8 mouse cellular contexts compared by ENCODE assay signal in genomic region chr5:90339953-90340343, GRCm38 (mm10). TPM values are rescaled to one million over a fixed set of nuclear protein-coding genes. Genes with fewer than 3 reads are reported as not detected.
DNase-seq lines count a peak whose midpoint lies in the region; ATAC-seq lines count a peak whose summit lies in the region.

No protein-coding gene starts in this region.

- intact Hi-C loops in left cerebral cortex, postnatal 25 days (cut with DNase I) = no loop called here

- H3K9me3 ChIP-seq in heart, embryonic 16.5 days (replicated peaks; ENCODE audit: control insufficient read depth, low read length) = no peaks in the 10 kb centered on the region
- no peaks in the 10 kb centered on the region for H3K9me3 ChIP-seq in heart, embryonic 10.5 days
- H3K9me3 ChIP-seq in embryonic facial prominence, embryonic 10.5 days = no peaks in the 10 kb centered on the region
- H3K9me3 ChIP-seq in hindbrain, embryonic 10.5 days = no peaks in the 10 kb centered on the region

- H3K4me3 ChIP-seq in heart, embryonic 16.5 days (ENCODE audit: low read length) = no peak overlapping the region; the same call in 1 of the 2 replicates
- H3K4me3 ChIP-seq in heart, embryonic 10.5 days = no peak overlapping the region
- peak overlapping the region; percentile 30 for H3K4me3 ChIP-seq in embryonic facial prominence, embryonic 10.5 days
- peak overlapping the region; percentile 33; the same call in 1 of the 2 replicates for H3K4me3 ChIP-seq in hindbrain, embryonic 10.5 days
- H3K4me3 ChIP-seq in macrophage (ENCODE audit: inconsistent target) = no peak overlapping the region; the same call in 1 of the 2 replicates

- H3K27ac ChIP-seq in heart, embryonic 16.5 days (ENCODE audit: low read length) = no peak overlapping the region; the same call in 1 of the 2 replicates
- H3K27ac ChIP-seq in heart, embryonic 10.5 days = no peak overlapping the region
- no peak overlapping the region for H3K27ac ChIP-seq in embryonic facial prominence, embryonic 10.5 days (replicated peaks)
- no peak overlapping the region for H3K27ac ChIP-seq in hindbrain, embryonic 10.5 days
- peak overlapping the region; percentile 74; the same call in 1 of the 2 replicates for H3K27ac ChIP-seq in macrophage

- H3K36me3 ChIP-seq in heart, embryonic 16.5 days (ENCODE audit: control insufficient read depth, insufficient read depth) = no peaks in the 10 kb centered on the region
- no peaks in the 10 kb centered on the region for H3K36me3 ChIP-seq in heart, embryonic 10.5 days
- no peaks in the 10 kb centered on the region for H3K36me3 ChIP-seq in embryonic facial prominence, embryonic 10.5 days (replicated peaks)
- H3K36me3 ChIP-seq in hindbrain, embryonic 10.5 days = no peaks in the 10 kb centered on the region
- no peaks in the 10 kb centered on the region for H3K36me3 ChIP-seq in macrophage (ENCODE audit: inconsistent target)

- peaks cover 100% of the 10 kb centered on the region for H3K79me2 ChIP-seq in macrophage (ENCODE audit: inconsistent target)

- peaks cover 16% of the 10 kb centered on the region for H3K4me1 ChIP-seq in heart, embryonic 16.5 days (ENCODE audit: control insufficient read depth, insufficient read depth, low read length)
- H3K4me1 ChIP-seq in heart, embryonic 10.5 days = no peaks in the 10 kb centered on the region
- H3K4me1 ChIP-seq in embryonic facial prominence, embryonic 10.5 days = peaks cover 28% of the 10 kb centered on the region
- H3K4me1 ChIP-seq in hindbrain, embryonic 10.5 days (replicated peaks) = peaks cover 29% of the 10 kb centered on the region

- H3K9ac ChIP-seq in heart, embryonic 16.5 days (ENCODE audit: low read length) = no peak overlapping the region

- no peak for ATAC-seq in heart, embryonic 16.5 days (replicated peaks; ENCODE audit: extremely low read depth, insufficient read depth, low FRiP score)

- DNase-seq in heart, embryonic 10.5 days (ENCODE audit: low spot score) = no peak
- DNase-seq in embryonic facial prominence, embryonic 10.5 days (ENCODE audit: low spot score) = no peak
- no peak for DNase-seq in hindbrain, embryonic 10.5 days (ENCODE audit: low spot score)
- no peak for DNase-seq in MN1 (ENCODE audit: low spot score)
- no peak for DNase-seq in thymus, postnatal 25 days
- DNase-seq in left cerebral cortex, postnatal 25 days (ENCODE audit: low spot score in 2 of 2) = no peak

- WGBS in heart, embryonic 16.5 days = 89% methylated on average over 1 of the region's 1 CpGs
- 88% methylated on average over 1 of the region's 1 CpGs for WGBS in heart, embryonic 10.5 days
- WGBS in embryonic facial prominence, embryonic 10.5 days = 94% methylated on average over 1 of the region's 1 CpGs
- WGBS in hindbrain, embryonic 10.5 days = 90% methylated on average over 1 of the region's 1 CpGs
- WGBS in macrophage (ENCODE audit: missing documents) = 100% methylated on average over 1 of the region's 1 CpGs

- H3K4me2 ChIP-seq in heart, embryonic 16.5 days (ENCODE audit: low read depth, low read length) = peak overlapping the region; percentile 63

- H3K27me3 ChIP-seq in heart, embryonic 16.5 days (ENCODE audit: control insufficient read depth, insufficient read depth, low read length) = no peaks in the 10 kb centered on the region
- no peaks in the 10 kb centered on the region for H3K27me3 ChIP-seq in heart, embryonic 10.5 days (ENCODE audit: insufficient read depth, poor library complexity, severe bottlenecking)
- H3K27me3 ChIP-seq in embryonic facial prominence, embryonic 10.5 days (replicated peaks; ENCODE audit: low read depth, poor library complexity, severe bottlenecking) = no peaks in the 10 kb centered on the region
- H3K27me3 ChIP-seq in hindbrain, embryonic 10.5 days (ENCODE audit: insufficient read depth, poor library complexity, severe bottlenecking) = no peaks in the 10 kb centered on the region

RNA-seq across cellular contexts. Expression of gene Ankrd17, which starts 26.4 kb away (rescaled TPM):
- polyA plus RNA-seq in heart, embryonic 16.5 days (2015; fragmentation: Nextera tagmentation; extraction: Ambion mirVana) = 15.7 and 15.8 TPM in 2 replicates
- polyA plus RNA-seq in heart, embryonic 10.5 days (2016; fragmentation: Nextera tagmentation; extraction: Ambion mirVana) = 19.2 and 26.0 TPM in 2 replicates
- polyA plus RNA-seq in embryonic facial prominence, embryonic 10.5 days (2016; fragmentation: Nextera tagmentation; extraction: Ambion mirVana) = 26.3 and 26.8 TPM in 2 replicates
- polyA plus RNA-seq in hindbrain, embryonic 10.5 days (2016; fragmentation: Nextera tagmentation; extraction: Ambion mirVana) = 19.9 and 22.4 TPM in 2 replicates
- 1,000 to 10,000 TPM in 1 of 26 experiments, 100 to 1,000 TPM in 25; 368 to 1,063 (median 457) TPM for total RNA-seq in macrophage (2018; cell fraction: chromatin; rRNA removed)
- total RNA-seq in macrophage (2018; cell fraction: cytosol; rRNA removed) = 10 to 100 TPM; 60.1 to 93.7 (median 70.4) TPM
- 100 to 1,000 TPM; 188 to 898 (median 254) TPM for total RNA-seq in macrophage (2018; cell fraction: nucleus; rRNA removed)
- polyA plus RNA-seq in macrophage (2018) = 35.4 to 87.9 TPM (median 48.7 TPM) in 3 replicates
- total RNA-seq in left cerebral cortex, postnatal 25 days (2021) = 100 to 1,000 TPM; 110 to 117 TPM

RNA-seq across cellular contexts. Expression of gene Gm9958, which starts 27.1 kb away (rescaled TPM):
- polyA plus RNA-seq in heart, embryonic 16.5 days (2015; fragmentation: Nextera tagmentation; extraction: Ambion mirVana) = 2.2 and 3.4 TPM in 2 replicates
- polyA plus RNA-seq in heart, embryonic 10.5 days (2016; fragmentation: Nextera tagmentation; extraction: Ambion mirVana) = 3.2 and 3.8 TPM in 2 replicates
- polyA plus RNA-seq in embryonic facial prominence, embryonic 10.5 days (2016; fragmentation: Nextera tagmentation; extraction: Ambion mirVana) = 5.2 and 5.3 TPM in 2 replicates
- polyA plus RNA-seq in hindbrain, embryonic 10.5 days (2016; fragmentation: Nextera tagmentation; extraction: Ambion mirVana) = 6.5 and 6.6 TPM in 2 replicates
- 1 to 10 TPM in 20 of 26 experiments, under 1 TPM in 4, not detected in 2; 0.66 to 8.4 (median 3.4) TPM for total RNA-seq in macrophage (2018; cell fraction: chromatin; rRNA removed)
- total RNA-seq in macrophage (2018; cell fraction: cytosol; rRNA removed) = 1 to 10 TPM in 1 of 26 experiments, under 1 TPM in 23, not detected in 2; 0.09 to 2.0 (median 0.33) TPM
- 10 to 100 TPM in 3 of 26 experiments, 1 to 10 TPM in 21, under 1 TPM in 2; 0.85 to 14.6 (median 4.3) TPM for total RNA-seq in macrophage (2018; cell fraction: nucleus; rRNA removed)
- polyA plus RNA-seq in macrophage (2018) = 0.74 to 1.5 TPM (median 1.4 TPM) in 3 replicates
- total RNA-seq in left cerebral cortex, postnatal 25 days (2021) = 1 to 10 TPM; 1.6 to 1.7 TPM

Comparison
In these comparisons a context has a peak if more than half of its experiments do, and no peak if none do; other contexts are left out.
1. H3K4me3 ChIP-seq: peak in embryonic facial prominence, embryonic 10.5 days (single experiment) and hindbrain, embryonic 10.5 days (single experiment); none in heart, embryonic 16.5 days (single experiment), heart, embryonic 10.5 days (single experiment) and macrophage (single experiment).